Mouse (Mus musculus): ENCODE measurements around the gene Taf10.

DNA sequence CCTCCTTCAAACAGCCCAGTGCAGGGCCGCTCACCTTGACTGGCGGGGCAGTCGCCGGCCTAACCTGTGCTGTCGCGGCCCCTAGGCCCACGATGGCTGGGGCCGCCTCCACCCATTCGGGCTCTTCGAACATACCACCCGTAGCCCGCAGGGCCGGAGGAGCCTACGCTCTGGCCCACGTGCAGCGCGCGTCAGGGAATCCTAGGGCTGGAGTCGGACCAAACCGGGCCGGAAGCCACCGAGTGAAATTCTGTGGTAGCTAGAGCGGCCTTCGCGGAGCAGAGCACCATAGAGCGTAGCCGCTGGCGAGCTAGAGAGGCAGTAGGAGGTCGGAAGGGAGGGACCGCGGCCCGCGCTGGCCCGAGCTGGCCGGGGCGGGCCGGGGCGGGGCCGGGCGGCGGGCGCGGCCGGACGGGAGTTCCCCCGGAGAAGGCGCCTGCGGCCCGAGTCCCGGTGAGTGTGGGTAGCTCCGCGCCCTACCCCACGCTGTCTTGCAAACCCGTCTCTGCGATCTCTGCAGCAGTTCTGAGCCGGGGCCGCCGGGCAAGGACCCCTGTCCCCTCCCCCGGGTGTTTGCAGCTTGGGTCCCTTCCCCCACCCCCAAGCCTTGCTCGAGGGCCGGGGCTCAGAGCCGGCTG is 7.8 kb downstream of the Taf10 start, which contains the start of gene Ilk:
- TF ChIP-seq POLR2A (IDR thresholded peaks at IDR 0.05; ENCODE audit: low read depth, low read length) (no peak; the same call in 1 of the 2 replicates), CTCF (IDR thresholded peaks at IDR 0.05; ENCODE audit: extremely low read depth, insufficient read depth, insufficient read length, insufficient replicate concordance) (no peak)
